Mouse (Mus musculus) layer of hippocampus, adult 8-10 months (tissue): Measurements from ENCODE around the gene Rlf. TPM values are rescaled to one million over a fixed set of nuclear protein-coding genes. Genes with fewer than 3 reads are reported as not detected.

Experiments
- DNase-seq, 2 experiments: peaks; one replicate each; pipeline ENCODE4 v3.0.0; 2022; ENCODE audit warnings: low spot score in 2 of 2
- total RNA-seq, 4 experiments: library from RNA; stranded (reverse); gene quantifications; 2 replicates each; pipeline ENCODE4 v1.2.4; 2022

Gene Rlf
- 10 to 100 TPM; 29.5 to 33.3 (median 32.1) TPM for total RNA-seq

DNA sequence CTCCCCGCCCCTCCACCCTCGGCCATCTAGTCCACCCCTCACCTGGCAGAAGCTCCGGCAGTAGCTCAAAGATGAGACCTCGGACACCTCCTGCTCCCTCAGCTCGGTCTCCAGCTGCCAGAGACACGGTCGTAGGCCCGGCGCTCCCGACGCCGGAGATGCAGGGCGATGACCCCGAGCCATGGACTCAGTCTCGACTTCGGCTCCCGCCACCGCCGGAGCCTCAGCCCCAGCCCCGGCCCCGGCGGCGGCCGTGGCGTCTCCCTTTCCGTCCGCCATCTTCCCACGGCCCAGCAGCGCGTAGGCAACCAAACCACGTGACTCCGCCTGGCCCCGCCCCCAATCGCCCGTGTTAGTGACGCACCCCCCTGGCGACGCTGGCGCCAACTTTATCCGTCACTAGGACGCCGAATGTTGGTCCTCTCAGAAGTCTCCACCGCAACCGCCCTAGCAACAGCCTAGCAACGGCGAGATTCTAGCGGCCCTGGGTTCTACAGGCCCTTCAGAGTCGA, at the start of gene Rlf:
Gene Rlf, minus strand, starts transcription at position 292 of the 512 bp plus-strand sequence.
- peak; percentile 98 to 99 for DNase-seq

DNA sequence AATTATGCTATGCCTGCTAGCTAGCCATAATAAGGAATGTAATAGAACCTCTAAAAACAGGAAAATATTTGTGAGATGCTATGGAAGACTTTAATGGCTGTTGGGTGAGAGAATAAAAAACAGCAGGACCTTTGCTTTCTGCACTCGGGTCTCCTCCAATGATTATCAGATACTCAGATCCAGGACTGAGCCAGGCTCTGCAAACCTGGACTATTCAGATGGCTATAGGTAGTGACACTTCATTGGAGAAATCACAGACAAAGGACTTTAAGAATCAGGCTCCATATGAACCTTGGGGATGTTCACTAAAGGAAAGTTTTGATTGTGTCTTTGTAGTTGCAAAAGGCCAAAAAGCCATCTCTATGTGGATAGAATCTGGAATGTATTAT, 26.7 kb upstream of the Rlf start:
- DNase-seq = no peak

DNA sequence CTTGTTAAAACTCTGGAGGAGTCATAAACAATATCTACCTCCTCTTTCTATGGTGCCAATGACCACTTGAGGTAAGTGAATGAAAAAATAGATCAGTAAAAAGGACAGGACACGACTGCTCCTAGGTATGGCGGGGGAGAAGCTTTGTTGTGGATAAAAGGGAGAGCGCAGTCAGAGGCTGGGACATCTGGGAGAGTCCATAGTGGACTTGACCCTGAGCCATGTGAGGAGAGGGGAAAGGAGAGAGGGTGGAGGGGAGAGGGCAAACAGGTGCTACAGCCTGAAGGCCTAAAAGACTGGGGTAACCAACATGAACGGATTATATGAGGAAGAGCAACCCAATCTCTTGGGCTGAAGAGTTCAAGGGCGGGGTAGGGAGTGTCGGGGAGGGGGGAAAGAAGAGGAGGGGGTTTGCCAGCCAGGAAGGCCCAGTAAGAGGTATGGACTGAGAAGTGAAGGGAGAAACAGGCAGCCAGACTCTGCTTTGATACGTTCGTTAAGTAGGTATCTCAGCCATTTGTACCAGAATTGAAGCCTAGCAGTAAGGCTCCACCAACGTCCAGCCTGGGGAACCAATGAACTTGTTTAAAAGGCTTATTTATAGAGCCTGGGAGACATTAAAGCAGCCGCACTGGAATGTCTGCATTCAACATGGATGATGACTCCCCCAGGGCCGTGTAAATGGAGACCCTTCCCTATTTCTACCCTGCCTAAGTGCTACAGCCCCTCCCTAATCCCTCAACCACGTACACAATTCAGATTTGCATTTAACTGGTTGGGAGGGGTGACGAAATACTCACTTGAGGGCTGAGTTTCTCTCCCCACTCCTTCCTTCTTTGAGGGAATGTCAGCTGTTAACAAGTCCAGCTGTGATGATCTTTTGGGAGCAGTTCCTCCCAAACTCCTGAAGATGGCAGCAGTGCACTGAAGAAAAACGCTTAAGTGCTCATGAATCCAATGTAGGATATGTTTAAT, 26.0 kb upstream of the Rlf start:
- DNase-seq = no peak

DNA sequence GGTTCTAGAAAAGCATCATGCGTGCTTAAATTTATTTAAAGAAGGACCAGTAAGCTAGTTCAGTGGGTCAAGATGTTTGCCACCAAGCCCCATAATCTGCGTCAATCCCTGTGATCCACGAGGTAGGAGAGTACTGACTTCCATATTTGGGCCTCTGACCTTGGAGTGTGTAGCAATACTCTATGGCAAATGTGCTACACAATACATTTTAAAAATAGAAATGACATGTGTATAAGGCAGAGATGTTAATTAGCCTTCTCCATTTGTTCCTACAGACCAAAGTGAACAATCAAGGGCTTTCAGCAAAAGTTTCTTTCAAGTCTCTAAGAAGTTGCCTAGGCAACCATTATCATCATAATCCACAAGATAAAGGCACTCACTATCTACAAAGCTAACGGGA, 25.0 kb upstream of the Rlf start:
- DNase-seq = no peak

DNA sequence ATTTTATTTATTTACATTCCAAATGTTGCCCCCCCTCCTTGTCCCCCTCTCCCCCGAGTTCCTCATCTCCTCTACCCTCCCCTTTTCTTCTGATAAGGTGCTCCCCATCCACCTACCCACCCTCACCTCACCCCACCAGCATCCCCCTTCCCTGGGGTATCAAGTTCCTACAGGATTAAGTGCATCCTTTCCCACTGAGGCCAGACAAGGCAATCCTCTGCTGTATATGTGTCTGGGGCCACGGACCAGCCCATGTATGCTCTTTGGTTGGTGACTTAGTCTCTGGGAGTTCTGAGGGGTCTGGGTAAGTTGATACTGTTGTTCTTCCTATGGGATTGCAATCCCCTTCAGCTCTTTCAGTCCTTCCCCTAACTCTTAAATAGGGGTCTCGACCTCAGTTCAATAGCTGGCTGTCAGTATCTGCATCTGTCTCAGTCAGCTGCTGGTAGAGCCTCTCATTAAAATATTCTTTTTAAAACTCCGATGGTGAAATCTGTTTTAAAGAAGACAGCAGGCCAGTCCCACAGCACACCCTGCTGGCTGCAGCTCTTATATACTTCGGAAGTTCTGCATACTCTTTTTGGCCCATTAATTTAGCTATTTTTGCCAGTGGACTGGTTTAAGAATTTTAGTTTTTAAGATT, 17.0 kb upstream of the Rlf start:
- DNase-seq = peak in 1 of 2 experiments; percentile 54

DNA sequence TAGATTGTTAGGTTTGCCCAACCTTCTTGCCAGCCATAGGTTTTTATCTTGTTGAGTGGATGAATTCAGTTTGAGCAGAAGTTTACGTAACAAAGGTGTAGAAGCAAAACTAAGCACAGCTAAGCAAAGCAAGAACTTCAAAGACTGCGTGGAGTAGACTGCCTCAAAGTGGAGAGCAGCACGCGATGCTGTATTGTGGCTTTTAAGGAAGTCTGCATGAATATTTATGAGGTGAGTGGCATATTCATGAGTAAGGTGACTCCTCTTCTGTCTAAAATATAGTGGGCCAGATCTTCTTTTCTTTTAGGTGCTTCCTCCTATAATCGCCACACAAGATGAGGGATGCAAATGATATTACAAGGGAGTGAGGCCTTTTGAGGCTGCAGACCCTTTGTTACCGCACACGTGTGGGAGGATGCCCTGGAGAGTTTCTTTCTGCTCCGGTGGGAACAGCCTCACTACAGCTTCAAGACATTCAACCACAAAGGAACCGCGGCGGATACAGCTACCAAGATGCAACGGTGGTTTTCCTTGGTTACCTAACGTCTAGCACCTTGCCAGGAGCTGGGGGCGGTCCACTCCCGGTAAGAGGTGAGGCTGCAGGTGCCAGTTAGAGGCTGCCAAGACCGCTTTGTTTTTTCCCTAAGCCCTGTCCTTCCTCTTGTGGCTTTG, 16.2 kb upstream of the Rlf start:
- no peak for DNase-seq

DNA sequence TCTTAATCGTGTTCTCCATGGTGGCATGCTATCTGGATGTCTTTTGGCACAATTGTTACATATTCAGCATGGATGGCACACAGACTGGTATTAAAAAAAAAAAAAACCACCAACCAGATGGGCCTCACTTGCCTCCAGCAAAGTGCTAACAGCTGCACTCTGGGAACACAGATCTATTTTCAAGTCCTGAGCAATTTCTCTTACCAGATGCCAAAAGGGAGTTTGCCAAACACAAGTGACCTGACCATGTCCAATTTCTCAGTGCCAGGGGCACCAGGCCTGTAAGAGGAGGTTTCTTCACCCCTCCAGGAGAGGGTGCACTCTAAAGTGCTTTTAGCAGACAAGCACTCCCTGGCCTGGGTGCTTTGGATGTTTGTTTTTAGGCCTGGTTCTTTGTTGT, 12.2 kb upstream of the Rlf start:
- peak; percentile 51 to 54 for DNase-seq

DNA sequence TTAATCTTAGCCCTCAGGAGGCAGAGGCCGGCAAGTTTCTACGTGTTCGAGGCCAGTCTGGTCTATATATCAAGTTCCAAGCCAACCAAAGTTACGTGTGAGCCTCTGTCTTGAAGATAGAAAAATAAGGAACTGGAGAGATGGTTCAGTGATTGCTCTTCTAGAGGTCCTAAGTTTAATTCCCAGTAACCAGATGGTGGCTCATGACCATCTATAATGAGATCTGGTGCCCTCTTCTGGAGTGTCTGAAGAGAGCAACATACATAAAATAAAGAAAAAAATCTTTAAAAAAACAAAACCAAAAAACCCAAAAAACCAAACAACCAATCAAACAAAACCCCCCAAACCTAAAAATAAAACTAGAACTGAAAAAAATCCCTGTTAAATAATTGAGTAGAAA, 10.3 kb upstream of the Rlf start:
- DNase-seq = no peak

DNA sequence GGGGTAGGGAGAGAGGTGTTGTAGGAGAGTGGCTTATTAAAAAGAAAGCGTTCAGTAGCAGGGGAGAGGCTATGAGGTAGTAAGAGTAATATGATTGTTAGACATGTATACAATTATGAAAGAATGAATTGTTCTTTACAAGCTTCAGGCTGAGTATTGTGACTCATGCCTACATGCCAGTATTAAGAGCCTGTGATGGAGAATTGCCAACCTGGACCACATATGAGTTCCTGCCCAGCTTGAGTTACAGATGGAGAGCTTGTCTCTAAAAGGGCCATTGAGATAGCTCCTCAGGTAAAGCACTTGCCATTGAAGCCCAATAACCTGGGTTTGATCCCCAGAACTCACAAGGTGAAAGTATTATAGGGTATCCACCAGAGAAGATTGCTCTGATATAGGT, 8.3 kb upstream of the Rlf start:
- DNase-seq = no peak

DNA sequence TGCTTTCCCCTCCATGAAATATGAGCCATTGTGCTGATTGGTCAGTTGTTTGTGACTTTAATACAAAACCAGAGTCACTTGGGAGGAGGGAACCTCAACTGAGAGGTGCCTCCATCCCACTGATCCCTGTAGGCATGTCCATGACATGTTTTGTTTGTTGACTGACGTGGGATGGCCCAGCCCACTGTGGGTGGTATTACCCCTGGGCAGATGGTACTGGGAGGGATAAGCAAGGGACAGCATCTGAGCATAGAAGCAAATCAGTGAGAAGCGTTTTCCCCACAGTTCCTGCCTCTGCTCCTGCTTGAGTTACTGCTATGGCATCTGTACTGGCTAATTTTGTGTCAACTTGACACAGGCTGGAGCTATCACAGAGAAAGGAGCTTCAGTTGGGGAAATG, 1.3 kb upstream of the Rlf start:
- no peak for DNase-seq

DNA sequence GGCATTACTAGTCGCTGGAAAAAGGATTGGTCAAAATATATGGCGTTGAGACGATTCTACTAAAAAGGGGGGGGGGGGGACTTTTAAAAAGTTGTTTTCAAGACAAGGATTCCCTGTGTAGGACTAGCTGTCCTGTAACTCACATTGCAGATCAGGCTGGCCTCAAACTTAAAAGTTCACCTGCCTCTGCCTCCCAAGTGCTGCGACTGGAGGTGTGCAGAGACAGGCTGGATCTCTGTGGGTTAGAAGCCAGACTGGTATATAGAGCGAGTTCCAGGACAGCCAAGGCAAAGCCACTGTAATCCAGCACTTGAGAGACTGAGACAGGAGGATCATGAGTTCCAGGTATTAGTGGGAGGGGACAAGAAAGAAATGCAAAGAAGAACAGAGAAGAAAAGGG, 605 bp upstream of the Rlf start:
- DNase-seq = no peak

DNA sequence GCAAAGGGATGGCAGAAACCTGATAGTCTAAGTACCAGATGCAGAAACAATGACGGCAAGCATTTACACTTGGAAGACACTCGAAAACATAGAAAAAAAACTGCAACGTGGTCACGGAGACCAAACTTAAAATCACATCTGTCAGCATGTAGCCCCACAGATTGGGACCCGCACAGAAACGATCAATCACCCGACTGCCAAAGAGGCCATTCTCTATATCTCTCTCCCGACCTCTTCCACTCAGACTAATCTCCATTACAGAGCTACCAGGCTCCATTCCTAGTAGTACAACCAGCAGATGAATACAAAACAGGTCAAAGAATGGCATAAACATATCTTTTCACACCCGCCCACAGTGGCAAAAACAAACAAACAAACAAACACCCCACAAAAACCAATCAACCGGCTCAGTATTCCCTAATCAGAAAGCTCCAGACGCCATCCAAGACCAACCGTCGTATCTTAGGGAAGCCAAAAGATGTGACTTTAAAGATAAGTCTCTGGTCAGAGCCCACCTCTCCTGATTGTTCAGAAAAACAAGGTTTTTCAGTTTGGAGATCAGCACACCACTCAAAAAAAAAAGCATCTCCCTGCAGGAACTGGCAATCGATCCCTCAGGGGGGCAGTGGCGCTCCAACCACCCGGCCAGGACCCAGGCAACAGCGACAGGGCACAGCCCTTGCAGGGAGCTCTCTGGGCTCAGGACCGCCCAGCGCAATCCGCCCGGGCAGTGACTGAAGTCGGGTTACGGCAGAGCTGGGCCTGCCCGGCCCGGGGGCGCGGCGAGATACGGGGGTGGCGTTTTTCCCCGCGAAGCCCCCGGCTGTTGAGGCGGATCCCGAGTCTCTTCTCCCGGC, 720 bp downstream of the Rlf start:
- DNase-seq = peak; percentile 27 to 38

DNA sequence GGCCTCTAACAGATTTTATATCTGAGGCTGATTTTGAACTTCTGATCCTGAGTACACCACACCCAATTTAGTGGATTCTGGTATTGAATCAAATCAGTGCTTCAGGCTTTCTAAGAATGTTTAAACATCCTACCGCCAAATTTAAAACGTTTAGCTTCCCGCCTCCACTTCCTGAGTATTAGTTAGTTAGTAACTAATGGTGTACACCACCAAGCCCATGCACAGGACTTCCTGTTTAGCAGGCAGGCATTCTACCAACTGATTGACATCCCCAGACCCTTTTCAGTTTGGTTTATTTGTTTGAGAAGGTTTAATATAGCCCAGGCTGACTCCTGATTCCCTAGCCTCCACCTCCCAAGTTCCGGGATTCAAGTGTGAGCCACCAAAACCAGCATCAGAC, 6.0 kb downstream of the Rlf start:
- no peak for DNase-seq

DNA sequence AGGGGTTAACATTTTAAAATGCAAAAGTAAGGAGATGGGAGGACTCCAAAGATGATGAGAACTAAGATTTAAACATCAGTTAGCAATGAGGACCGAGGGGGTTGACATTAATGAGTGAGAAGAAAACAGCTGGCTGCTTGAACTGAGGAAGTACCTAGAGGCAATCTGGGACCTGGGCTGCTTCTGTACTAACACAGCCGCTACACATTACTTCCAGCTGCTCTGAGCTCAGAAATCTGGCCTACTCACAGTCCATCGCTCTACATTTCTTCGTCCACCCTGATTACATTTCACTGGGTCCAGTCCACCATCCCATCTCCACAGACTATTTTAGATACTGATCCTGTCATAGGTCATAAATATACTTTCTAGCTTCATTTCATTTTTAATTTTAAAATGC, 17.0 kb downstream of the Rlf start:
- no peak for DNase-seq

DNA sequence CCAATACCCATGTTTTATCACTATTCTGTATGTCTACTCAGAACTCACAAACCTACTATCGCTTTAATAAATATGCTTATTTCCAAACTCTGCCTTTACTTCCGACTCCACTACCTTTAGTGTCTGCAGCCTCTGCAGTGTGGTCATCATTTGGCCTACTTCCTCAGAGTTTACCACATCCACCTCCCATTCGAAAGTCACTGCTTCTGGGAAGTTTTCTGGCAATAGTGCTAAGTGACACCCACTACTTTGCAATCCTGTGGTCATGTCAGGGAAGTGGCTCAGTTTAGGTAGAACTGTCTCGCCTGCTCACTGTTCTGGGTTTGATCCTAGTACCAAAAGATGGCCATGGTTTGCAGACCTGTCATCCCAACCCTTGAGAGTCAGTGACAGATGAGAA, 17.9 kb downstream of the Rlf start:
- no peak for DNase-seq

DNA sequence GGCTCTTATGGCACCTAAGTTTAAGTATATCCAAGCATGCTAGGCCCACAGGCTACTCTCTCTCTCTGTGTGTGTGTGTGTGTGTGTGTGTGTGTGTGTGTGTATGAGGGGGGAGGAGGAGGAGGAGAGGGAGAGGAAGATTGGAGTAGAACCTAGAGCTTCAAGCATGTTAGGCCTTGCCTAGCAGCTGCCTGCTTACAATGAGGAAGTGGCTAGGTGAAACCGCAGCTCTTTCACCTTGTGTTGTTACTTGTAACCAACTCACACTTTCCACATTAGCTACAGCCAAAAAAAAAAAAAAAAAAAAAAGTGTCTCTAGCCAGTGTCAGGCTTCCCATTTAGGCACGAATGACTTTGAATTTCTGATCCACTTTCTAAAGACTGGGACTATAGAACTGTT, 18.7 kb downstream of the Rlf start:
- DNase-seq = no peak

DNA sequence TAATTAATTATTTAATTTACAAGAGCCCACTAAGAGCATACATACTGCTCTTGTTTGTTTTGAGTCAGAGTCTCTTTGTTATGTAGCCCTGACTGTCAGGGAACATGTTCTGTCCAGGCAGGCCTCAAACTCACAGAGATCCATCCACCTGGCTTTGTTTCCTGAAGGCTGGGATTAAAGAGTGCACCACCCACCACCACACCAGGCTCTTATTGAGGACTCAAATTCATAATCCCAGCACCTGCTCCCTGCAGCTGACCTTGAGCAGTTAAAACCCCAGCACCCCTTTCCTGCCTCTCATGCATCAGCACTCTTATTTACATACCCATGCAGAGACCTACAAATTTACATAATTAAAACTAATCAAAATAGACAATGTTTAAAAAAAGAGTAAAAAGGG, 20.1 kb downstream of the Rlf start:
- DNase-seq = no peak

DNA sequence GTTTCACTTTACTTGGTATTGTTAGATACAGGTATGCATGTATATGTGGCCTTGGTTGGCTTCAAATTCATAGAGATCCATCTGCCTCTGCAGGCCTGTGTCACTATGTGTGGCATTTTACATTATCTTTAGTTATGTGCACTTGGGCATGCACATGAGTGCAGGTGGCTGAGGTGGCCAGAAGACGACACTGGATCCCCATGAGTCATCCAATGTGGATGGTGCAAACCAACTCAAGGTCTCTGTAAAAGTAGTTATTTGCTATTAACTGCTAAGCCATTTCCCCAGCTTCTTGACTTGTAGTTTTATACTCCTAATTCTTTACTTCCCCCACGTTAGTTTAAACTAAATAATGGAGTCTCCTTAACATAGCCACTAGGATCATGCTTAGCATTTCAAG, 22.6 kb downstream of the Rlf start:
- DNase-seq = no peak

DNA sequence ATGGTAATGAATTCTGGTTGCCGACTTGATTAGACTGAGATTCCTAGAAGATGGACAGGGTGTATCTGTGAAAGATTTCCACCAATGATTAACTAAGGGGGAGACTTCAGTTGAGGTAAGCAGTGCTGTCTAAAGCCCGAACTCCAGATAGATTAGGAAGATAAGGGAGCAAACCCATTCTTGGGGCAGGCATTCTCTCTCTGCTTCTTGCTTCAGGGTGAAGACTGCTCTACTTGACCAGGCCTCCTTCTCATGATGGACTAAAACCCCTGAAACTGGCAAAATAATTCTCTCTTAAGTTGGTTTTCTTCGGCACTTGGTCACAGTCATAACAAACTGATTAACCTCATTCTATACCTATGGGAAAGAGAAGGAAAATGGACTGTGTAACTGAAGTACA, 25.5 kb downstream of the Rlf start:
- no peak for DNase-seq

DNA sequence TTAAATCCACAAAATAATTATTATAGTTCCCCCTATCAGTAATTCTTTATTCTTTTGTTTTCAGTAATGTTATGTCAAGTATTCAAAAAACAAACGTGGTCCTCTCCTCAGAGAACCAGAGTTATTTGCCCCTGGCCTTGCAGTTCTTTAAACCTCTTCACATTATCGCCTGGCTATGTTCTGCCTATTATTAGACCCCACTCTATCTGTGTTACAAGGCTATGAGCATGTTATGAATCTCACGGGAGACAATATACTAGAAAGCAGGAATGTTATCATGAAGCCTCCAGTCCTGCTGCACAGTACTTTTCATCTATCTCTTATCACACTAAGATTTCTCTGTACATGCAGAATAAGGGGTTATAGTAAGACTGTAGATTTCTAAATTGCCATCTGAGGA, 35.2 kb downstream of the Rlf start:
- DNase-seq = no peak

DNA sequence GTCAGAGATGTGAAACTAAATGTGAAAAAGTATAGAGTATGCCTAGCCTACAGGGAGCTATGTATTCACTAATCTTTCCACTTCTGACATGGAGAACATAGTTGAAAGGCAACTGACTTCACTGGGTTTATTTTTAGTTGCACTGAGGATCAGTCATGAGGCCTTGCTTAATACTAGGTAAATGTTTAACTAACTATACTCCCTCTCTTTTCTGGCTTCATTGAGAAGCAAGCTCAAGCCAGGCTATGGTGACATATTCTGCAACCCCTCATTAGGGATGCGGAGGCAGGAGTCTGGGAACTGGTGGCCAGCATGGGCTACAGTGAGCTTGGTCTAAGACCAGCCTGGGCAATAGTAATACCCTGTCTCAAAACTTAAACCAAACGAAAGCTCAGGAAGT, 47.2 kb downstream of the Rlf start:
- no peak for DNase-seq
